Mouse (Mus musculus): ENCODE data around the gene E2f2. TPM values are rescaled to one million over a fixed set of nuclear protein-coding genes. Genes with fewer than 3 reads are reported as not detected.

The E2f2 gene
- polyA plus RNA-seq, 1 experiment = 0.67 TPM

DNA sequence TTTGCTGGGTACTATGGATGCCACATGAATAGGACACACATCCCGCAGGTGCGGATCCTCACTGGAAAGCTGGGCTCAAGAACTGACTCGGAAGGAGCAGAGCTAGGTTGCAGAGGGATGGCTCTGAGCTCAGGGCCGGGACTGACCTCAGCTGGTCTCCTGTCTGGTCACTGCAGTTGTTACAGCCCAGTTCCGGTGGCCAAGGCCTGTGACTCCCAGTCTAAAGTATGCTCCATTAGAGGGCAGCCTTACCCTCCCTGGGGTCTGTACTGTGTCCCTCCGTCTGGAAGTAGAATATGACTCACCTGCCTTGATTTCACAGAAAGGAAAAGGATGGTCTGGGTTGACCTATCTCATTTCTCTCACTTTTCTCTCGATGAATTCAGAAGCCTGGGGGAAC is 72.0 kb downstream of the E2f2 start:
- no peak overlapping the region for H3K4me3 ChIP-seq (ENCODE audit: insufficient read depth, low read length)
- H3K4me1 ChIP-seq (ENCODE audit: control insufficient read depth, insufficient read depth, low read length) = no peaks in the 10 kb centered on the region
- H3K27ac ChIP-seq (ENCODE audit: insufficient read depth, low read length) = no peak overlapping the region
- TF ChIP-seq POLR2A (IDR thresholded peaks at IDR 0.05; ENCODE audit: extremely low read depth, insufficient read depth, low read length) (no peak), CTCF (IDR thresholded peaks at IDR 0.05; ENCODE audit: extremely low read depth, insufficient read depth, low read length) (no peak)

Other genes starting within 250 kb of the E2f2 start
- gene Hmgcl, start 225.9 kb upstream of the E2f2 start, polyA plus RNA-seq (2012; rRNA removed) = 46.4 and 50.5 TPM in 2 replicates
- gene Gale, start 208.7 kb upstream of the E2f2 start, polyA plus RNA-seq (2012; rRNA removed) = 35.9 and 38.9 TPM in 2 replicates
- 98.6 and 108 TPM in 2 replicates for gene Lypla2, start 199.8 kb upstream of the E2f2 start, polyA plus RNA-seq (2012; rRNA removed)
- 103 and 110 TPM in 2 replicates for gene Pithd1, start 185.1 kb upstream of the E2f2 start, polyA plus RNA-seq (2012; rRNA removed)
- 16.5 and 16.8 TPM in 2 replicates for gene Eloa, start 150.6 kb upstream of the E2f2 start, polyA plus RNA-seq (2012; rRNA removed)
- 511 and 520 TPM in 2 replicates for gene Rpl11, start 119.0 kb upstream of the E2f2 start, polyA plus RNA-seq (2012; rRNA removed)
- 75.7 and 82.9 TPM in 2 replicates for gene Id3, start 28.9 kb upstream of the E2f2 start, polyA plus RNA-seq (2012; rRNA removed)
- 2.9 and 3.2 TPM in 2 replicates for gene Asap3, start 34.0 kb downstream of the E2f2 start, polyA plus RNA-seq (2012; rRNA removed)
- gene Tcea3, start 75.3 kb downstream of the E2f2 start, polyA plus RNA-seq (2012; rRNA removed) = 0.53 and 0.92 TPM in 2 replicates
- gene Zfp46, start 112.3 kb downstream of the E2f2 start, polyA plus RNA-seq (2012; rRNA removed) = 61.6 and 72.2 TPM in 2 replicates
- 59.9 and 60.2 TPM in 2 replicates for gene Hnrnpr, start 138.5 kb downstream of the E2f2 start, polyA plus RNA-seq (2012; rRNA removed)